Mouse (Mus musculus): Measurements from ENCODE around the gene Marveld2. TPM values are rescaled to one million over a fixed set of nuclear protein-coding genes. Genes with fewer than 3 reads are reported as not detected.

Marveld2 gene
- polyA plus RNA-seq, 2 experiments from 2014 or later: 4.5 to 8.1 TPM

Other genes starting within 250 kb of the Marveld2 start
- under 1 TPM in 1 of 2 experiments, not detected in 1; 0.20 TPM for gene Naip1, start 164.1 kb downstream of the Marveld2 start, polyA plus RNA-seq (2017; shearing (Covaris generic))
- gene Gtf2h2, start 124.4 kb downstream of the Marveld2 start, polyA plus RNA-seq (2017; shearing (Covaris generic)): 10 to 100 TPM; 59.2 to 59.8 TPM
- under 1 TPM; 0.69 to 0.82 TPM for gene Ocln, start 64.3 kb downstream of the Marveld2 start, polyA plus RNA-seq (2017; shearing (Covaris generic))
- 100 to 1,000 TPM; 107 to 115 TPM for gene Ak6, start 34.0 kb upstream of the Marveld2 start, polyA plus RNA-seq (2017; shearing (Covaris generic))
- 10 to 100 TPM; 23.8 to 25.8 TPM for gene Rad17, start 34.1 kb upstream of the Marveld2 start, polyA plus RNA-seq (2017; shearing (Covaris generic))
- gene Taf9, start 34.6 kb upstream of the Marveld2 start, polyA plus RNA-seq (2017; shearing (Covaris generic)): 10 to 100 TPM; 15.8 to 22.5 TPM
- 10 to 100 TPM; 24.4 to 25.0 TPM for gene Ccdc125, start 52.7 kb upstream of the Marveld2 start, polyA plus RNA-seq (2017; shearing (Covaris generic))
- gene Cdk7, start 114.0 kb upstream of the Marveld2 start, polyA plus RNA-seq (2017; shearing (Covaris generic)): 10 to 100 TPM; 82.6 to 87.1 TPM
- 100 to 1,000 TPM in 1 of 2 experiments, 10 to 100 TPM in 1; 85.2 to 108 TPM for gene Mrps36, start 127.7 kb upstream of the Marveld2 start, polyA plus RNA-seq (2017; shearing (Covaris generic))
- gene Cenph, start 158.9 kb upstream of the Marveld2 start, polyA plus RNA-seq (2017; shearing (Covaris generic)): 1 to 10 TPM; 2.8 to 4.6 TPM
- gene Ccnb1, start 169.6 kb upstream of the Marveld2 start, polyA plus RNA-seq (2017; shearing (Covaris generic)): 10 to 100 TPM in 1 of 2 experiments, 1 to 10 TPM in 1; 9.1 to 22.6 TPM
- gene Slc30a5, start 216.5 kb upstream of the Marveld2 start, polyA plus RNA-seq (2017; shearing (Covaris generic)): 10 to 100 TPM; 11.8 to 17.7 TPM

All from CD4-positive, CD25-positive, alpha-beta regulatory T cell, adult 4 months (primary cell).